Mouse (Mus musculus) forelimb bud, embryonic 11.5 days (tissue): ENCODE measurements around the gene C1qc.

Experiments
- DNase-seq: peaks from one replicate; pipeline ENCODE4 v3.0.0-alpha.2; 2012; ENCODE audit warnings: low read depth, low spot score

The C1qc gene

GRCm38 (mm10) chr4:136848565-136848964 is 44.3 kb downstream of the C1qc start:
- no peak for DNase-seq

- DNase-seq, result no peak
Measured at GRCm38 (mm10) chr4:136847166-136847565, 45.7 kb downstream of the C1qc start.

- no peak for DNase-seq
Measured at GRCm38 (mm10) chr4:136842802-136843201, 50.1 kb downstream of the C1qc start.

GRCm38 (mm10) chr4:136842033-136842432 is 50.8 kb downstream of the C1qc start:
- no peak for DNase-seq

- peak; percentile 91 for DNase-seq
Measured at GRCm38 (mm10) chr4:136841056-136841455, 51.8 kb downstream of the C1qc start.
